Comparison of ENCODE assay signal across 16 mouse cellular contexts in the genomic region with DNA sequence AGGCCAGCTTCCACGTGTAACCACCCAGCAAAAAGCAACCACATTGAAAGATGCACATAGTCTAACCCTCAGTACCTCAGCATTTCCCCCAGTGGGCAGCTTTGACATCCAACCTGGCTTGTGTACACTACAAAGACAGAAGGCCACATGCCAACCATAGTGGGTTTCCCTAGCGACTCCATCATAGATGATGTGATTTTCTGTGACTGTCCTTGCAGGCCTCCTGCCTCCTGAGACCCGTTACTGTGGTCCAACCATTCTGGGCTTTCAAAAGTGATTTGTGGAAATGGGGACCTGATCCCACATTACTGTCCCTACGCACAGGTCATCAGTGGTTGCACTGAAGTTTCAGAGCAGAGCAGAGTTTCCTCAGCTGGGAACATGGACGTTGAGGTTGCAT.
"Had no signal": no experiment of that assay in that cellular context is flagged by ENCODE, and none has a peak within 500 bp of the region (broad histone marks: within the 10 kb centered on the region; RNA-seq: fewer than 3 reads in every experiment).

No protein-coding gene starts in this region.

- H3K27ac ChIP-seq: liver, embryonic 15.5 days; lung, embryonic 15.5 days; macrophage; midbrain, embryonic 13.5 days; midbrain, embryonic 15.5 days; neural tube, embryonic 12.5 days had no signal

- ATAC-seq: liver, postnatal 0 days; lung, postnatal 0 days; midbrain, embryonic 13.5 days; midbrain, embryonic 15.5 days had no signal

- H3K9ac ChIP-seq: liver, embryonic 15.5 days; liver, postnatal 0 days; lung, embryonic 15.5 days; midbrain, embryonic 13.5 days; midbrain, embryonic 15.5 days; neural tube, embryonic 12.5 days had no signal

- H3K36me3 ChIP-seq: lung, embryonic 15.5 days; midbrain, embryonic 13.5 days; midbrain, embryonic 15.5 days; neural tube, embryonic 12.5 days had no signal

- H3K9me3 ChIP-seq: liver, embryonic 15.5 days; lung, embryonic 15.5 days; megakaryocyte, embryonic 14.5 days; midbrain, embryonic 13.5 days; midbrain, embryonic 15.5 days; neural tube, embryonic 12.5 days had no signal

- H3K4me3 ChIP-seq: liver, embryonic 15.5 days; lung, embryonic 15.5 days; megakaryocyte, embryonic 14.5 days; midbrain, embryonic 13.5 days; midbrain, embryonic 15.5 days; neural tube, embryonic 12.5 days had no signal

- DNase-seq: liver, postnatal 0 days; lung, adult 2 months; lung, postnatal 14 days; lung, postnatal 36 days; right cerebral cortex, postnatal 14 days; thymus, adult 18-20 months; thymus, postnatal 14 days; thymus, postnatal 36 days had no signal

- H3K27me3 ChIP-seq: liver, embryonic 15.5 days; lung, embryonic 15.5 days; megakaryocyte, embryonic 14.5 days; midbrain, embryonic 13.5 days; midbrain, embryonic 15.5 days; neural tube, embryonic 12.5 days had no signal

- H3K4me2 ChIP-seq: liver, embryonic 15.5 days; lung, embryonic 15.5 days; midbrain, embryonic 13.5 days; midbrain, embryonic 15.5 days; neural tube, embryonic 12.5 days had no signal

- H3K4me1 ChIP-seq: liver, embryonic 15.5 days; lung, embryonic 15.5 days; midbrain, embryonic 13.5 days; midbrain, embryonic 15.5 days; neural tube, embryonic 12.5 days had no signal
